In the genomic region with DNA sequence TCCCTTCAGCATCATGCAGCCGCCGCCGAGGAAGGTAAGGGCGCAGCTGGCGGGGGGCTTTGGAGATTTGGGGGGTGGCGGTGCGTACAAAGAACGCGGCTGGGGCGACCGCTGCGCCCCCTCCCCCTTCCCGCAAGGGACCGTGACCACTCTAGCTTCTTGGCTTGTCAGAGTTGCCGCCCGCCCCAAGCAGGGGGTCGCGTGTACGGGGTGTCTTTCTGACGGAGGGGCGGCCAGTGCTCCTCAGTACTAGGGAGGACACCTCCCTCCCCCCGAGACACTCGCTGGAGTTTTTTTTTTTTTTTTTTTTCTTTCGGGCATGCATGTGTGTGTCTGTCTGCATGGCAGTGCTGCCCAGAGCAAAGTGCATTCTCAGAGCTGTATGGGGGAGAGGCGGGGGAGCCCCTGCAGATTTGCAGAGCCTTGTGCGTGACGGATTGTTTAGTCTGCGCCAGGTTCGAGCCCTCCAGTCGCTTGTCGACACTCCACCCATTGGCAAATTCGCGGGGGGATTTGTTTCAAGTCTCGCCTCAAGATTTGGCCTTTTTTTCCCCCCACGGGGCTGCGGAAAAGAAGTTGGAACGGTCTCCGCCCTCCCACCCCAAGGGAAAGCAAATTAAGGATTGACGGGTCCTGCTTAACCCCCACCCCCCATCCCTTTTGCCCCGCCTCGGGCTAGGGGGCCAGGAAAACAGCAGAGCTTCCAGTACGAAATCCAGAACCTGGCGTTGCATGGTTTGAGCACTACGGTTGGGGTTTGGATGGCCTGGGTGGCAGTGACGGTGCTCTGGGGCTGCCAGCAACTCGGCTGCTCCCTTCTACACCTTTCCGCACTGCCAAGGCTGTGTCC, we compare ENCODE assay signal across 8 mouse cellular contexts. TPM values are rescaled to one million over a fixed set of nuclear protein-coding genes. Genes with fewer than 3 reads are reported as not detected.
DNase-seq lines count a peak whose midpoint lies in the region; ATAC-seq and TF ChIP-seq lines count a peak whose summit lies in the region.

No protein-coding gene starts in this region.

- TF ChIP-seq CTCF in E14TG2a.4 (conservative IDR thresholded peaks at IDR 0.05; ENCODE audit: low read length), result no peak
- no peak for TF ChIP-seq CTCF in kidney, postnatal 0 days (IDR thresholded peaks at IDR 0.05; ENCODE audit: low read depth)
- TF ChIP-seq CTCF in lung, embryonic 14.5 days (IDR thresholded peaks at IDR 0.05; ENCODE audit: low read depth), result no peak

- H3K4me3 ChIP-seq in E14TG2a.4 (replicated peaks; ENCODE audit: low read length), result peak overlapping the region; percentile 94
- peak overlapping the region; percentile 82 for H3K4me3 ChIP-seq in heart, embryonic 11.5 days (ENCODE audit: low read depth, low read length)
- peak overlapping the region; percentile 78 for H3K4me3 ChIP-seq in kidney, postnatal 0 days (replicated peaks; ENCODE audit: low read depth, low read length)
- peak overlapping the region; percentile 81 for H3K4me3 ChIP-seq in lung, embryonic 14.5 days (ENCODE audit: low read depth, low read length)

- H3K9ac ChIP-seq in heart, embryonic 11.5 days (ENCODE audit: low read depth, low read length), result peak overlapping the region; percentile 82
- H3K9ac ChIP-seq in kidney, postnatal 0 days (ENCODE audit: low read depth, low read length), result peak overlapping the region; percentile 80
- peak overlapping the region; percentile 85 for H3K9ac ChIP-seq in lung, embryonic 14.5 days

- H3K27me3 ChIP-seq in E14TG2a.4 (ENCODE audit: insufficient read depth, low read length), result 0 out of 2 replicates have a peak, but pooled peaks cover under 1% of the 10 kb centered on the region
- no peaks in the 10 kb centered on the region for H3K27me3 ChIP-seq in heart, embryonic 11.5 days (ENCODE audit: control insufficient read depth, insufficient read depth, low read length)
- H3K27me3 ChIP-seq in kidney, postnatal 0 days (ENCODE audit: insufficient read depth, low read length), result no peaks in the 10 kb centered on the region
- no peaks in the 10 kb centered on the region for H3K27me3 ChIP-seq in lung, embryonic 14.5 days (ENCODE audit: insufficient read depth, low read length)

- H3K36me3 ChIP-seq in E14TG2a.4 (ENCODE audit: insufficient read depth, low read length), result peaks cover 19% of the 10 kb centered on the region
- H3K36me3 ChIP-seq in heart, embryonic 11.5 days (ENCODE audit: control insufficient read depth, insufficient read depth, low read length), result 0 out of 2 replicates have a peak, but pooled peaks cover 3% of the 10 kb centered on the region
- no peaks in the 10 kb centered on the region for H3K36me3 ChIP-seq in kidney, postnatal 0 days (ENCODE audit: insufficient read depth, low read length)
- H3K36me3 ChIP-seq in lung, embryonic 14.5 days (ENCODE audit: insufficient read depth), result peaks cover 17% of the 10 kb centered on the region

- peak overlapping the region; percentile 65 for H3K4me2 ChIP-seq in heart, embryonic 11.5 days
- peak overlapping the region; percentile 90 for H3K4me2 ChIP-seq in kidney, postnatal 0 days (ENCODE audit: low read length)
- H3K4me2 ChIP-seq in lung, embryonic 14.5 days, result peak overlapping the region; percentile 90

- peak; percentile 60 for DNase-seq in 416B (ENCODE audit: low read depth)
- DNase-seq in cerebellum, postnatal 25 days, result peak; percentile 54 to 61
- DNase-seq in kidney, postnatal 0 days (ENCODE audit: low spot score), result peak; percentile 64
- DNase-seq in lung, embryonic 14.5 days, result peak; percentile 62
- DNase-seq in right cerebral cortex, postnatal 4 days, result peak; percentile 60

- ATAC-seq in heart, embryonic 11.5 days (replicated peaks; ENCODE audit: insufficient number of reproducible peaks, low FRiP score, low TSS enrichment), result peak; percentile 32
- peak; percentile 29 for ATAC-seq in kidney, postnatal 0 days (replicated peaks; ENCODE audit: low FRiP score, low read depth)
- ATAC-seq in lung, embryonic 14.5 days (ENCODE audit: insufficient read depth), result peak; percentile 29
- ATAC-seq in CD4-positive, CD25-positive, alpha-beta regulatory T cell, adult 4 months, result no peak

- H3K27ac ChIP-seq in heart, embryonic 11.5 days (ENCODE audit: low read depth, low read length), result peak overlapping the region; percentile 97
- H3K27ac ChIP-seq in kidney, postnatal 0 days, result peak overlapping the region; percentile 96
- H3K27ac ChIP-seq in lung, embryonic 14.5 days (ENCODE audit: low read depth), result peak overlapping the region; percentile 99

- under 1% methylated on average over 47 of the region's 47 CpGs for WGBS in heart, embryonic 11.5 days (ENCODE audit: insufficient replicate concordance)
- WGBS in kidney, postnatal 0 days, result under 1% methylated on average over 47 of the region's 47 CpGs
- WGBS in lung, embryonic 14.5 days, result under 1% methylated on average over 47 of the region's 47 CpGs

- H3K4me1 ChIP-seq in E14TG2a.4 (replicated peaks; ENCODE audit: low read depth, low read length), result peaks cover 30% of the 10 kb centered on the region
- peaks cover 13% of the 10 kb centered on the region for H3K4me1 ChIP-seq in heart, embryonic 11.5 days (ENCODE audit: control insufficient read depth, insufficient read depth, low read length)
- peaks cover 4% of the 10 kb centered on the region; the same call in 1 of the 2 replicates for H3K4me1 ChIP-seq in kidney, postnatal 0 days (replicated peaks; ENCODE audit: insufficient read depth, low read length)
- no peaks in the 10 kb centered on the region for H3K4me1 ChIP-seq in lung, embryonic 14.5 days (ENCODE audit: insufficient read depth)

- H3K9me3 ChIP-seq in E14TG2a.4 (ENCODE audit: low read length), result no peaks in the 10 kb centered on the region
- no peaks in the 10 kb centered on the region for H3K9me3 ChIP-seq in heart, embryonic 11.5 days (replicated peaks; ENCODE audit: control insufficient read depth, low read length)
- H3K9me3 ChIP-seq in kidney, postnatal 0 days (replicated peaks; ENCODE audit: low read length), result no peaks in the 10 kb centered on the region
- no peaks in the 10 kb centered on the region for H3K9me3 ChIP-seq in lung, embryonic 14.5 days (ENCODE audit: low read depth, low read length)

RNA-seq across cellular contexts. Expression of gene Fchsd2, which starts 16.6 kb away (rescaled TPM):
- polyA plus RNA-seq in heart, embryonic 11.5 days (2014; fragmentation: Nextera tagmentation; extraction: Ambion mirVana), result 16.3 and 20.4 TPM in 2 replicates
- 15.9 and 16.5 TPM in 2 replicates for polyA plus RNA-seq in kidney, postnatal 0 days (2015; fragmentation: Nextera tagmentation; extraction: Ambion mirVana)
- 23.6 and 23.8 TPM in 2 replicates for polyA plus RNA-seq in lung, embryonic 14.5 days (2014; fragmentation: Nextera tagmentation; extraction: Ambion mirVana)
- 10 to 100 TPM; 38.9 to 44.1 TPM for polyA plus RNA-seq in CD4-positive, CD25-positive, alpha-beta regulatory T cell, adult 4 months (2017; shearing (Covaris generic))
